Mouse (Mus musculus): ENCODE measurements around the gene Pah. TPM values are rescaled to one million over a fixed set of nuclear protein-coding genes. Genes with fewer than 3 reads are reported as not detected.

Gene Pah
- polyA plus RNA-seq, 1 experiment from 2014 or later: not detected

DNA sequence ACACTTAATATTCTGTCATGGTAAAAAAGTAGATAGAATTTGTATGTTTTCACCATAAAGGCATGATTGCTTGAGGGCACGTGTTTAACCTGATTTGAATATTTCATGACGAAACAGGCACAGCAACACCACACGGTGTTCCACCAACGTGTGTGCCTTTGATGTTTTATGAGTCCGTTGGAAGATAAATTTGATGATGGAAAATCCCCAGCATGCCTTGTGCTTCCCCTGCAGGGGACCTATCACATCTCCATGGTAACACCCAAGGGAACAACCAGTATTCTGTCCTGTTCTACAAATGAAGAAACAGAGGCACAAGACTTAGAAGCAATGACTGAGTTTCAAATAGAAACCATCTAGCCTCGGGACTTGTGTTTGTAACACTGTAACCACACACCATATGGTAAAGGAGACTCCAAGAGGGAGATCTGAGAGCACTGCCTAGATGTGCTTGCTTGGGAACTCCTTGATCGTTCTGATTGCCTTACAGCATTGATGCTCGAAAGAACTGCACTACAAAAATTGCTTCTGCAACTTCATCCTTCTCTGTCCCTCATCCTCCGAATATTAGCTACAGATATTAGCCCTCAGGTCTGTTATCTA lies 75.6 kb downstream of the Pah start:
- Histone ChIP-seq H3K4me2 (replicated peaks; ENCODE audit: low read depth, low read length) (no peak overlapping the region), H3K9ac (replicated peaks; ENCODE audit: low read depth) (no peak overlapping the region), H3K27ac (ENCODE audit: low read length) (no peak overlapping the region), H3K9me3 (ENCODE audit: low read length) (no peaks in the 10 kb centered on the region), H3K36me3 (ENCODE audit: insufficient read depth, low read length) (no peaks in the 10 kb centered on the region), H3K27me3 (replicated peaks; ENCODE audit: insufficient read depth, low read length) (no peaks in the 10 kb centered on the region), H3K4me3 (ENCODE audit: low read depth, low read length) (no peak overlapping the region), H3K4me1 (ENCODE audit: insufficient read depth, low read depth, low read length) (no peaks in the 10 kb centered on the region)
- ATAC-seq: no peak
- no peak for DNase-seq (ENCODE audit: low spot score)
- 53% methylated on average over 9 of the region's 9 CpGs for WGBS
- TF ChIP-seq CTCF (IDR thresholded peaks at IDR 0.05): no peak
- no peak for TF ChIP-seq EP300 (IDR thresholded peaks at IDR 0.05)

DNA sequence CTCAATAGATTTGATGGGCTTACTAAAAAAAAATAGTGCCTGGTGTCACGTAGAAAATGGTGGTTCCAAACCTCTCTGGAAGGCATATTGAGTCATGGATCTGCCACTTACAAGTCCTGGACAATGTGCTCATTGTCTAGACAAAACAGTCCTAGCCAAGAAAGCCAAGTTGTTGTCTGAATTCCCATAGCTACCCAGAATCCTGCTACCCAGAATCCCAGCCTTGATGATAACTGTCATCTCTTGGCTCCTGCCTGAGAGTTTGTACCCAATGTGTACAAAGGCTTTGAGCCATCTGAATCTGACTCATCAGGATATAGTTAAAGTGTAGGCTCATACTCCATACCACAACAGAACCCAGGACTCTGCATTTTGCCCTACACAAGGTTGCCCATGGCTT lies 80.6 kb downstream of the Pah start:
- Histone ChIP-seq H3K27me3 (replicated peaks; ENCODE audit: insufficient read depth, low read length) (no peaks in the 10 kb centered on the region), H3K9me3 (ENCODE audit: low read length) (no peaks in the 10 kb centered on the region), H3K4me2 (replicated peaks; ENCODE audit: low read depth, low read length) (no peak overlapping the region), H3K36me3 (ENCODE audit: insufficient read depth, low read length) (no peaks in the 10 kb centered on the region), H3K27ac (ENCODE audit: low read length) (no peak overlapping the region), H3K4me3 (ENCODE audit: low read depth, low read length) (no peak overlapping the region), H3K4me1 (ENCODE audit: insufficient read depth, low read depth, low read length) (no peaks in the 10 kb centered on the region), H3K9ac (replicated peaks; ENCODE audit: low read depth) (no peak overlapping the region)
- TF ChIP-seq EP300 (IDR thresholded peaks at IDR 0.05) (no peak), CTCF (IDR thresholded peaks at IDR 0.05) (no peak)
- ATAC-seq (no peak), DNase-seq (ENCODE audit: low spot score) (no peak)
- 55% methylated on average over 1 of the region's 1 CpGs for WGBS

DNA sequence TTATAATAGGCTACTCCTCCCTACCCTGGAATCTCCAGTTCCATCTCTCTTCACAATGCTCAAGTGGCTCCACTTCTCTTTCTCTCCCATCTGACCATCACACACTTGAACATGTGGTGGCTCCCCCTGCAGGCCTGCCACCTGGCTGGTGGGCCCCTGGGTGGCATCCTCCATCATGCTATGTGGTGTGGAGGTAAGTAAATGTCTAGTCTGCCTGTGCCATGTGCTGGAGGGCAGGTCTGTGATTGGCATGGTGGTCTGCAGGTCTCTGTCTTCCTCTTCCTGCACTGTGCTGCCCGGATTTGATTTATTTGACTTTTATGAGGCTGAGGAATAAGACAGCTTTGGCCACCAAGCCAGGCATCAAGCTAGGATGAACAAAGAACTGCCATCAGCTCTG lies 103.6 kb downstream of the Pah start:
- no peak for TF ChIP-seq CTCF (IDR thresholded peaks at IDR 0.05)
- no peak for TF ChIP-seq EP300 (IDR thresholded peaks at IDR 0.05)
- no peaks in the 10 kb centered on the region for H3K36me3 ChIP-seq (ENCODE audit: insufficient read depth, low read length)
- H3K4me1 ChIP-seq (ENCODE audit: insufficient read depth, low read depth, low read length): no peaks in the 10 kb centered on the region
- no peak overlapping the region for H3K9ac ChIP-seq (replicated peaks; ENCODE audit: low read depth)
- H3K27me3 ChIP-seq (replicated peaks; ENCODE audit: insufficient read depth, low read length): no peaks in the 10 kb centered on the region
- no peak overlapping the region for H3K4me2 ChIP-seq (replicated peaks; ENCODE audit: low read depth, low read length)
- 77% methylated on average over 1 of the region's 1 CpGs for WGBS
- H3K9me3 ChIP-seq (ENCODE audit: low read length): no peaks in the 10 kb centered on the region
- no peak for ATAC-seq
- no peak for DNase-seq (ENCODE audit: low spot score)
- no peak overlapping the region for H3K4me3 ChIP-seq (ENCODE audit: low read depth, low read length)
- H3K27ac ChIP-seq (ENCODE audit: low read length): no peak overlapping the region

Other genes with a start within 250 kb of the Pah start
- gene Ascl1, start 28.1 kb upstream of the Pah start, polyA plus RNA-seq (2015; fragmentation: Nextera tagmentation; extraction: Ambion mirVana): 0.44 and 0.52 TPM in 2 replicates

Data from lung, postnatal 0 days (tissue).